Mouse (Mus musculus) frontal cortex, adult 2 months (tissue): ENCODE measurements around the gene Pusl1. TPM values are rescaled to one million over a fixed set of nuclear protein-coding genes. Genes with fewer than 3 reads are reported as not detected.

Source experiments
- DNase-seq, 2 experiments: peaks; one replicate each; pipeline ENCODE4 v3.0.0; 2022; ENCODE audit warnings: low spot score in 1 of 2; ENCODE audit errors: extremely low spot score in 1 of 2
- polyA plus RNA-seq: library from polyadenylated mRNA; depleted of rRNA; stranded (reverse); fragments of >200 nt; gene quantifications from 2 replicates; pipeline ENCODE4 v1.2.3, GENCODE M21; 2012

The Pusl1 gene
- polyA plus RNA-seq, 1 experiment = 86.6 TPM

DNA sequence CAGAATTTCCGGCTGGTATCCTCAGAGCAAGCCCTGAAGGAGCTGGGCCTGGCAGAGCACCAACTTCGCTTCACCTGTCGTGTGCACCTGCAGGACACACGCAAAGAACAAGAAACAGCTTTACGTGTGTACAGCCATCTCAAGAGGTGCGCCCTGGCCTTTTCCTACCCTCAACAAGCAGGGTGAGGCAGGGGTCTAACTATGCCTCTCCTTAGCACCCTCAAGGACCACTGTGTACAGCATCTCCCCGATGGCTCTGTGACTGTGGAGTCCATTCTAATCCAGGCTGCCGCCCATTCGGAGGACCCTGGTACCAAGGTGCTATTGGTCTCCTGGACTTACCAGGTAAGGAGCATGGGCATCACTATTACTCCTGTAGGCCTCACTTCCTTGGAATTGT, 3.4 kb downstream of the Pusl1 start:
- DNase-seq = no peak

- no peak for DNase-seq
These were observed 3.9 kb downstream of the Pusl1 start for GRCm38 (mm10) chr4:155887674-155888073.

- no peak for DNase-seq
These were observed 5.3 kb downstream of the Pusl1 start for GRCm38 (mm10) chr4:155886330-155886729.

- DNase-seq = no peak
These were observed 8.0 kb downstream of the Pusl1 start for GRCm38 (mm10) chr4:155883587-155883986.

- DNase-seq = no peak
These were observed 20.2 kb downstream of the Pusl1 start for GRCm38 (mm10) chr4:155871404-155871803.

DNA sequence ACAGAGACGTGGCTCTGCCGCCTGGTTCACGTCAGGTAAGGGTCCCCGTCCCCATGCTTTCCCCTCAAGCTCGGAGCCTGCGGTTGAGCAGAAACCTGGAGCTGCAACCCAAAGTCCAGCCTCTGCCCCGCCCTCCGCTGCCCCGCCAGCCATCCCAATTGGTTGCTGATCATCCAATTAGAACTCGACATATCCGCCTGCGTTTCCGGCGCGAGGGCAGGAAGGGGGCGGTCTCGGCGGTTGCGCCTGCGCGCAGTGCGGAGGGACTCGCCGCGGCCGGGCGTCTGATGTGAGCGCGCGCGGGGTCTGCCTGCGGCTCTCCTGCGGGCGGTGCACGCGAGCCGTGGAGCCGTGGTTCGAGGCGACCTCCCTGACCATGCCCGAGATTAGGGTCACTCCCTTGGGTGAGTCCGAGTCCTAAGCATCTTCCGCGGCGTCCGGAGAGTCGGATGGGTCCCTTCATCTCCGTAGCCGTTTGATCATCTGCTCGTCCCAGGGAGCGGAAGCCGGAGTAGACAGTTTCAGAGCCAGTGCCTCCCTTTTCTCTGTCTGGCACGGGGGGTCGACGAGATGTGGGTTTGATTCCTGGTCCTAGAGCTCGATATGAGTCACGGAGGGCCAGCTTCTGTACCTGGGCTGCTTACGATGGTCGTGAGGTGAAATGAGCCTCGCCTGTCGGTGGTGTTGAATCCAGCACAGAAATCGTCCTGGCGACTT, 22.1 kb downstream of the Pusl1 start, which contains the start of the genes Cptp and Ints11:
TSS of gene Cptp (minus strand) at position 124 of the 717 bp plus-strand sequence.
TSS of gene Ints11 (plus strand) at position 230 of the 717 bp plus-strand sequence.
- DNase-seq = peak; percentile 93 to 98

DNA sequence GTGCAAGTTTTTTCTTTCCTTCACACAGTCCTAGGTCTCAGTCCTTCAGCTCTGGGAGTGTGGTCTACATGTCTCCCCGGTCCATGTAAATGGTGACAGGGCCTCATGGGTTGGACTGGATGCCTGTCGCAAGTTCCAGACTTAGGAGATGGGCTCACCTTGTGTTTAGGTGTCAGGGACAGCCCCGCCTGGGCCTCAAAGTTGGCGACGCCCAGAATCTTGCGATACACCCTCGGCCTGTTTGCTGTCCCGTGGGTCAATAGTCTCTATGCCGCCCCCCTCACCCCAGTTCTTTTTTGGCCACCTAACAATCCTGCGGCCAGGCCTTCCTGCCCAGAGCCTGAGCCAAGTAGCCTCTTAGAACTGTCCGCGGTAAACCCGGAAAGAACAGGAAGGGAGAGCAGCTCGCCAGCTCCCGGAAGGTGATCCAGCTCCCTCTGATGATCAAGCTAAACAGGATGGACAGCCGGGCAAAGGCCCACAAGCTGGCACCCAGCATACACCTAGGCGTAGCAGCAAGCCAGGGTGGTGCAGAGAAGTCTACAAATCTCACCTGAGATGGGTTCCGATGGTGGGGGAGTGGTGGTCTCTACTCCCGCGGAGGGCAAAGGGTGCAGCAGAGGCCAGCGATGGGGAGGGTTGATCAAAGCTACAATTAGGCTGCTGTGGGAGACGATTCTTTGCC, 22.8 kb downstream of the Pusl1 start:
- no peak for DNase-seq

GRCm38 (mm10) chr4:155863001-155863400, 28.6 kb downstream of the Pusl1 start, which contains the start of gene Tas1r3:
Tas1r3 (minus strand) TSS chr4:155863362.
- no peak for DNase-seq

- no peak for DNase-seq
These were observed 29.8 kb downstream of the Pusl1 start for GRCm38 (mm10) chr4:155861787-155862186.

- DNase-seq = no peak
These were observed 32.3 kb downstream of the Pusl1 start for GRCm38 (mm10) chr4:155859318-155859717.

DNA sequence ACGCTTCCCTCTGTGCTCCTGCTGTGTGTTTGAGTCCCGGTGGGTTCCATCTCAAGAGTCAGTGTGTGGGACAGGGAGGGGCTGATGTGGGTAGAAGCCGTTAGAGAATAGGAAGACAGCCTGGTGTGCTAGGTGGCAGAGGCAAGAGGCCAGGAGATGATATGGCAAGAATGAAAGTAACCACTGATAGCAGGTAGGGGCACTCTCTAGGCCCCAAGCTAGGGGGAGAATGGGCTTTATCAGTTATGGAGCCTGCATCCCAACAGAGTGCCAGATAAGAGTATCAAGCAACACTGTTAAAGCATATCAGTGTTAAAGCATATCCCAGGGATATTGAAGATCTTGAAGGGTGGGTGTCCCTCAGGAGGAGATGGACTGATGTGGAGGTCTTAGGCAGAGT, 34.7 kb downstream of the Pusl1 start:
- DNase-seq = no peak

DNA sequence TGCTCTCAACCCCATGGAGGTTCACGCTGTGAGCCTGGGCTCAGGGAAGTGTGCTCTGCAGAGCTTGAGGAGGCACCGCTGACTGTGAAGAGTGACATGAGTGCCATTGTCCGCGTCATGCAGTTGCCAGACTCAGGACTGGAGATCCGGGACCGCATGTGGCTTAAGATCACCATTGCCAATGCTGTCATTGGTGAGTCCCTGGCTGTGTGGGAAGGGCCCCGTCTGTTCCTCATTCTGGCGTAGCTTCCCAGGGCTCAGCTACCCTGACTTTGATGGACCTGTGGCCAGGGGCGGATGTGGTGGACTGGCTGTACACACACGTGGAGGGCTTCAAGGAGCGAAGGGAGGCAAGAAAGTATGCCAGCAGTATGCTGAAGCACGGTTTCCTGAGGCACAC, 35.5 kb downstream of the Pusl1 start:
- DNase-seq = no peak

GRCm38 (mm10) chr4:155854991-155855390, 36.6 kb downstream of the Pusl1 start:
- DNase-seq = no peak

DNA sequence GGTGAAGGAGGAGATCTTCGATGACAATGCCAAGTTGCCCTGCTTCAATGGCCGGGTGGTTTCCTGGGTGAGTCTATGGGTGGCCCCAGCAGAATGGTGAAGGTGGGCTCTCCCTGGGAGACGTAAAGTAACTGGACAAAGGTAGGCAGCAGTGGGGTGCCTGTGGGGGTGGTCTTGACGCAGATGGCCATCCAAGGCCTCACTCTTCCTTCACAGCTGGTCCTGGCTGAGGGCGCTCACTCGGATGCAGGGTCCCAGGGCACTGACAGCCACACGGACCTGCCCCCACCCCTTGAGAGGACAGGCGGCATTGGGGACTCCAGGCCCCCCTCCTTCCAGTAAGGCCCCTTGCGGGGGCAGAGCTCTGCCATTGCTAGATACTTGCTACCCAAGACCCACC, 38.2 kb downstream of the Pusl1 start:
- DNase-seq = no peak

GRCm38 (mm10) chr4:155851951-155852411, 39.6 kb downstream of the Pusl1 start:
- no peak for DNase-seq

- DNase-seq = no peak
These were observed 40.2 kb downstream of the Pusl1 start for GRCm38 (mm10) chr4:155851368-155851767.

DNA sequence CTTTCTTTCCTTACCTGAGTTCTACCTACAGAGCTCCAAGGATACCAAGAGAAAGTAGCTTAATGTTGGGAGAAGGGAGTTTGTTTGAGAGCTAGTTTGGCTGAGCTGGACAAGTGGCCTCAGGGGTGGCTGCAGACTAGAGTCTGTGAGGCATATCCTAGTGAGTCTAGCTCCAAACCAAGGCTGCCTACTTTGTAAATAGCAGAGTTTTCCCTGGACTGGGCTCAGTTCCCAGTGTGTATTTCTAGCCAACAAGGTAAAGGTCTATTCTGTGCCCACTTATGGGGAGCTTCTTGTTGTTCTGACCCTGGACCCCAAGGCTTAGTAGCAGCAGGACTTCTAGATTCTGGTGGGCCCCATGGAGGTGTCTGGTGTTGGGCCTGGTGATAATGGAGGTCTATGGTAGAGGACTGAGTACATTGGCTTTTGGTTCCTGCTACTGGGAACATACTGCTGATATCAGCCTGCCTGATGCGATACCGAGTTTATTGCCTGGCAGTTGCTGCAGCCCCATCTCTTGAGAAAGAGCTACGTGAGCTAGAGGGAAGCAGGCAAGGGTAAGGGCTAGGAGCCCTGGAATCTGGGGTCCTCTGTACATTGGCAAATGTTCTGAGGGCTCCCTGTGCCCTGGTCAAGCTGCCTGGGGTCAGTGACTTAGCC, 41.7 kb downstream of the Pusl1 start:
- DNase-seq = no peak

- no peak for DNase-seq
These were observed 42.2 kb downstream of the Pusl1 start for GRCm38 (mm10) chr4:155849391-155849790.

- DNase-seq = no peak
These were observed 43.0 kb downstream of the Pusl1 start for GRCm38 (mm10) chr4:155848434-155849095.

GRCm38 (mm10) chr4:155847591-155848352, 43.8 kb downstream of the Pusl1 start:
- DNase-seq = no peak
